8 mouse cellular contexts compared by ENCODE assay signal in genomic region chr10:69574190-69574663, GRCm38 (mm10).
DNase-seq lines count a peak whose midpoint lies in the region; ATAC-seq and TF ChIP-seq lines count a peak whose summit lies in the region.

No protein-coding gene starts in this region.

- H3K9me3 ChIP-seq in lung, postnatal 0 days (ENCODE audit: low read length): no peaks in the 10 kb centered on the region
- H3K9me3 ChIP-seq in intestine, embryonic 15.5 days: no peaks in the 10 kb centered on the region

- H3K27ac ChIP-seq in lung, postnatal 0 days (ENCODE audit: low read length): no peak overlapping the region
- no peak overlapping the region for H3K27ac ChIP-seq in intestine, embryonic 15.5 days

- no peak overlapping the region for H3K4me2 ChIP-seq in lung, postnatal 0 days (replicated peaks; ENCODE audit: low read depth, low read length)
- 0 out of 2 replicates have a peak overlapping the region, but pooled peaks have one; percentile 31 for H3K4me2 ChIP-seq in intestine, embryonic 15.5 days (replicated peaks)

- DNase-seq in cerebellum, adult 9-10 months: no peak
- DNase-seq in lung, postnatal 0 days (ENCODE audit: low spot score): peak; percentile 23
- no peak for DNase-seq in lung, postnatal 10 days
- peak; percentile 57 for DNase-seq in retina, postnatal 1 day
- no peak for DNase-seq in gastrocnemius, adult 18-20 months (ENCODE audit: low spot score)
- no peak for DNase-seq in thymus, adult 18-20 months

- no peak for TF ChIP-seq EP300 in lung, postnatal 0 days (IDR thresholded peaks at IDR 0.05)

- H3K4me1 ChIP-seq in lung, postnatal 0 days (ENCODE audit: insufficient read depth, low read depth, low read length): peaks cover 7% of the 10 kb centered on the region; the same call in 1 of the 2 replicates
- H3K4me1 ChIP-seq in intestine, embryonic 15.5 days (replicated peaks): peaks cover 7% of the 10 kb centered on the region

- TF ChIP-seq CTCF in lung, postnatal 0 days (IDR thresholded peaks at IDR 0.05): no peak

- H3K4me3 ChIP-seq in lung, postnatal 0 days (ENCODE audit: low read depth, low read length): no peak overlapping the region
- no peak overlapping the region for H3K4me3 ChIP-seq in intestine, embryonic 15.5 days (replicated peaks)

- peak; percentile 46; the same call in 1 of the 2 replicates for ATAC-seq in cerebellum, adult (ENCODE audit: insufficient number of reproducible peaks, low FRiP score, low TSS enrichment)
- no peak for ATAC-seq in lung, postnatal 0 days
- no peak; the same call in 1 of the 2 replicates for ATAC-seq in intestine, embryonic 15.5 days

- H3K27me3 ChIP-seq in lung, postnatal 0 days (replicated peaks; ENCODE audit: insufficient read depth, low read length): peaks cover 7% of the 10 kb centered on the region; the same call in 1 of the 2 replicates
- H3K27me3 ChIP-seq in intestine, embryonic 15.5 days (replicated peaks): no peaks in the 10 kb centered on the region

- no peaks in the 10 kb centered on the region for H3K36me3 ChIP-seq in lung, postnatal 0 days (ENCODE audit: insufficient read depth, low read length)
- H3K36me3 ChIP-seq in intestine, embryonic 15.5 days: no peaks in the 10 kb centered on the region

- no peak overlapping the region for H3K9ac ChIP-seq in lung, postnatal 0 days (replicated peaks; ENCODE audit: low read depth)
- no peak overlapping the region for H3K9ac ChIP-seq in intestine, embryonic 15.5 days

- WGBS in lung, postnatal 0 days: 15% methylated on average over 11 of the region's 11 CpGs
- 9% methylated on average over 11 of the region's 11 CpGs for WGBS in intestine, embryonic 15.5 days

Comparison
In these comparisons a context has a peak if more than half of its experiments do, and no peak if none do; other contexts are left out.
1. DNase-seq: peak in lung, postnatal 0 days (single experiment) and retina, postnatal 1 day (single experiment); none in cerebellum, adult 9-10 months (single experiment), lung, postnatal 10 days (single experiment), gastrocnemius, adult 18-20 months (single experiment) and thymus, adult 18-20 months (0 of 2).